Mouse (Mus musculus) left cerebral cortex, postnatal 36 days (tissue): ENCODE measurements around the gene Pnpla1. TPM values are rescaled to one million over a fixed set of nuclear protein-coding genes. Genes with fewer than 3 reads are reported as not detected.
A peak's percentile ranks its signal among the peaks of the same experiment; 100 is the strongest.

Experiments
- DNase-seq, 2 experiments: peaks; one replicate each; pipeline ENCODE4 v3.0.0; 2021 to 2022; ENCODE audit warnings: low spot score in 2 of 2, mixed read lengths in 1 of 2
- intact Hi-C: fragments of 180-260 bp; cut with DNase I; formaldehyde crosslinking; loops from one replicate; pipeline ENCODE4 v1.15.1; 2025
- total RNA-seq, 2 experiments: library from RNA; stranded (reverse); gene quantifications; 2 replicates each; pipeline ENCODE4 v1.2.3; 2021

Gene Pnpla1
- total RNA-seq, 2 experiments from 2014 or later, result 0.66 to 1.4 TPM

GRCm38 (mm10) chr17:28910139-28910538, 51.9 kb downstream of the Pnpla1 start:
- no peak for DNase-seq
- intact Hi-C loops, result no loop called here

DNA sequence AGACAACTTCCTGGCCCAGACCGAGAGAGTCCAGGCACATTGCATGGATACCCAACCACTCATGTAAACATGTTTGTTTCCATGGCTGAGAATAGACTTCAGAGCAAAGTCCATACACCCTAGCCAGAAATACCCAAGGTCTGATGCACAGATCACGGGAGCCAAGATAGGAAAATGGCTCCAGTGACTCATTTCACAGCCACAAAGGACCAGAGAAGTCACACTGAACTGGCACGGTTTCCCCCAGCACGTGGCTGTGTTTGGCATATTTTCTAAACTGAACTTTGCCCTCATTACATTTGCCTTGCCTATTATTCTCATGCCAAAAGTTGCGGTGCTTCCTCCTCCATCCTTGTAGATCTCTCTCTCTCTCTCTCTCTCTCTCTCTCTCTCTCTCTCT, 55.0 kb downstream of the Pnpla1 start:
- no peak for DNase-seq
- intact Hi-C loops, result no loop called here

- DNase-seq, result no peak
- intact Hi-C loops, result no loop called here
These were observed 55.7 kb downstream of the Pnpla1 start for GRCm38 (mm10) chr17:28913940-28914339.

- no peak for DNase-seq
- intact Hi-C loops, result no loop called here
These were observed 56.9 kb downstream of the Pnpla1 start, which contains the start of gene 4930539E08Rik for GRCm38 (mm10) chr17:28915060-28915628. 4930539E08Rik (minus strand) TSS chr17:28915324.

DNA sequence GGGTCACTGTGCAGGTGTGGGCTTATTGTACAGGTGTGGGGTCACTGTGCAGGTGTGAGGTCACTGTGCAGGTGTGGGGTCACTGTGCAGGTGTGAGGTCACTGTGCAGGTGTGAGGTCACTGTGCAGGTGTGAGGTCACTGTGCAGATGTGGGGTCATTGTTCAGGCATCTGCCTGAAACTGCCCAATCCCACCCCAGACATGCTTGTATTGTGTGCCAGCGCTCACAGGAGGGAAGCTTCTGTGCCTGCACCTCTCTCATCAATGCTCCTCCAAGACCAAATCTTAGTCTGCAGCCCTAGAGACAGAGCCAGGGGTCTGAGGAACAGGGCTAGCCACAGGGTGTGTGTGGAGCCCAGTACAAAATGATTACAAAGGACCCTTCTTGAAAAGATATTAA, 58.3 kb downstream of the Pnpla1 start:
- DNase-seq, result no peak
- intact Hi-C loops, result no loop called here

DNA sequence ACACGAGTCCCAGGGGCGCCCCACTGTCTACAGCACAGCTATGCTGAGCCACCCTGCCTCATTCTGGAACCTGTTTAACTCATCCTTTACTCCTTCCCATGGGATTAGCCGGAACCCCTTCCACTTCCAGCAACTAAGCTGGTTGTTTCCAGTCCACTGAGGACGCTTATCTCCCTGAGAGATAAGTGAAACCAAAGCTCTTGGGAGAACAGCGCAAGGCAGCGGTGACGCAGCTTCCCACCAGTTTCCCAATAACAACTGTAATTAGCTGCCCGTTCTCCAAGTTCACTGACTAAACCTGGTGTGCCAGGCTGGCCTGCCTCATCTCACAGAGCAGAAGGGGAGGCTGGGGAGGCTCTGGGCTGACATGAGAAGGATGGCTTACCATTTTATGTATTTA, 62.9 kb downstream of the Pnpla1 start:
- intact Hi-C loops, result no loop called here
- no peak for DNase-seq

GRCm38 (mm10) chr17:28922096-28922495, 63.9 kb downstream of the Pnpla1 start:
- intact Hi-C loops, result no loop called here
- DNase-seq, result no peak

DNA sequence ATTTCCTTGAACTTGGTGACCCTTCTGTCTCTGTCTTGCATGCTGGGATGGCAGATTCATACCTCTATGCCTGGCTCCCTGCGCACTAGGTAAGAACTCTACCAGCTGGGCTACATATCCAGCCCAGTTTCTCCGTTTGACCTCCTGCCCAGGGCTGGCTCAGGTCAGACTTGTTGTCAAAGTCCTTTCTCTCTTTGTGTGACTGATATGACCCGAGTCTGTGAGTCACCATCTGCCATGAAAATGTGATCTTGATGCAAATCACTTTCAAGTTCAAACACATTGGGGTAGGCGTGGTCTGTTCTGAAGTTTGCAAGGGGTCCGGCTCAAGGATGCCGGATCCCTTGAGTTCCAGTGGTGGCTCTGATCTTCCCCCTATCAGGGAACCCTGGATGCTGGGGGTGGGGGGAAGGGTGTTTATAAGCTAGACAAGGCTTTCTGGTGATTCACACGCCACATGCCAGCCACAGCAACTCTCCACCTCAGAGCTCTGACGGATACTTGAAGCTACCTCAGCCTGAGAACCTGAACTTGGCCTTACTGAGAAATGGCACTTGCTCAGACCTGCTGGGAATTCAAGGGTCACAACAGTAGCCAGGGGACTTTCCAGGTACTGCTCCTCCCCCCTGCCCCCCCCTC, 66.9 kb downstream of the Pnpla1 start:
- DNase-seq, result no peak
- intact Hi-C loops, result loop anchor here (5.0 kb wide), 1 partner anchor 163 kb away; no protein-coding TSS in a partner anchor

DNA sequence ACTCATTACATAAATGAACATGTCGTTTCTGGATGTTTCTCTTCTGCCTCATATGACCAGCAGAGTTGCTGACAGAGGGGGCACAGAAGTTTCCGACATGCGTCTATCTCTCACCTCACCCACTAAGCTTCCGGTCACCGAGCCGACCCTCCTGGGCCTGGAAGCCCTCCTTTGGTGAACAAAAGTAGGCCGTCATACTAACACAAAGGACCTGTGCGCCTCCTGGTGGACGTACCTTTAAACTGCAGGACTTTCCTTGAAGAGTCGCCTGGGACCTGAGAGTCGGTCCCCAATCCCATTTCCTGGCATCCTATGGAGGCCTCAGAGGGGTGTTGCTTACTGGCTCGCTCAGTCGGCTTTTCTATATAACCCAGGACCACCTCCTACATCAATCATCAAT, 68.2 kb downstream of the Pnpla1 start:
- intact Hi-C loops, result loop anchor here (1.0 to 5.0 kb wide), 4 partner anchors 22 to 236 kb away; partner anchors contain the start of genes Mapk14 and Slc26a8
- peak; percentile 79 to 83 for DNase-seq

DNA sequence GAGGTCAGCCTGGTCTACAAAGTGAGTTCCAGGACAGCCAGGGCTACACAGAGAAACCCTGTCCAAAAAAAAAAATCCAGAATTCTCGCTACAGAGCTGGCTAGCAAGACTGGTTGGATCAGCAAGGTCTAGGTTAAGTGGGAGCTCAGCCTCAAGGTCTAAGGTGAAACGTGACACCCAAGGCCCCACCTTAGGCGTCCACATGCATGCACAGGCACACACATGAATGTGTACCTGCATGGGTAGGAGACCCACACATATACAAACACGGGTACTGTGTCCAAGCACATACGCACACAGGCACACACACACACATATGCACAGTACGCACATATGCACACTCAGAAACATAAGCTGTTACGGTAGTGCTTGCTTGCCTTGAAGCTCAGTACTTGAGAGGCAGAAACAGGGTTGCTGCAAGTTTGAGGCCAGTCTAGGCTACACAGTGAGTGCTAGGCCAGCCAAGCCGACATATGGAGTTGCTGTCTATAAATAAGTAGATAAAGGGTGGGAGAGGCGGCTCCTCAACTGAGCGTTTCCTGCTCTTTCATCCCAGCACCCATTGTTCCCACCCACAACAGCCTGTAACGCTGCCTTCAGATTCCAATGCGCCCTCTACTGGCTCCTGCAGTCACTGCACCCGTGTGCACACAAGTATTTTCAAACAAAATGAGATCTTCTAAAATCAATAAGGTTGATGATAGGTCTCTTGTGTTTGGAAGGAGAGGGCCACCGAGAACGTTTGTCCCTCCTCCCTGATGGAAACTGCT, 68.8 kb downstream of the Pnpla1 start:
- no peak for DNase-seq
- intact Hi-C loops, result loop anchor here (1.0 to 5.0 kb wide), 4 partner anchors 23 to 236 kb away; partner anchors contain the start of genes Mapk14 and Slc26a8

DNA sequence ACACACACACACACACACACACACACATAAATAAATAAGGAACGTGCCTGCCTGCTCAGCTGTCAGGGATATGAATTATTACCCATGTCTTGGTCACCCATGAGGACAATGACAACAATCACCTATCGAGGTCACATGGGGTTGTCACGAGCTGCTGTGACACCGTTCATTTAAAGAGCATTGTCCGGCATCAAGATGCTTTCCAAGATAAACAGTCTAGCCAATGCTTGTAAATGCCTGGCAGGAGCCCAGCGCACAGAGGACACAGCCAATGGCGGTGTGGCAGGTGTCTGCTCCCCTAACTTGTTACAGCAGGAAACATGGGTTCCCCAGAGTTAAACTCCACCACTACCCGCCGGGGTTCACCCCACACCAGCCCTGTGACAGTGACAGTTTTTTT, 69.8 kb downstream of the Pnpla1 start:
- intact Hi-C loops, result loop anchor here (5.0 kb wide), 1 partner anchor 166 kb away; no protein-coding TSS in a partner anchor
- DNase-seq, result no peak

GRCm38 (mm10) chr17:28929369-28929768, 71.2 kb downstream of the Pnpla1 start:
- no peak for DNase-seq
- intact Hi-C loops, result loop anchor here (5.0 kb wide), 1 partner anchor 167 kb away; no protein-coding TSS in a partner anchor

- DNase-seq, result peak; percentile 29 to 52
- intact Hi-C loops, result no loop called here
These were observed 72.3 kb downstream of the Pnpla1 start for GRCm38 (mm10) chr17:28930392-28931074.

GRCm38 (mm10) chr17:28931436-28932211, 73.4 kb downstream of the Pnpla1 start:
- no peak for DNase-seq
- intact Hi-C loops, result no loop called here

GRCm38 (mm10) chr17:28932274-28932673, 74.1 kb downstream of the Pnpla1 start:
- intact Hi-C loops, result no loop called here
- no peak for DNase-seq

GRCm38 (mm10) chr17:28934120-28934916, 76.1 kb downstream of the Pnpla1 start:
- no peak for DNase-seq
- intact Hi-C loops, result no loop called here

DNA sequence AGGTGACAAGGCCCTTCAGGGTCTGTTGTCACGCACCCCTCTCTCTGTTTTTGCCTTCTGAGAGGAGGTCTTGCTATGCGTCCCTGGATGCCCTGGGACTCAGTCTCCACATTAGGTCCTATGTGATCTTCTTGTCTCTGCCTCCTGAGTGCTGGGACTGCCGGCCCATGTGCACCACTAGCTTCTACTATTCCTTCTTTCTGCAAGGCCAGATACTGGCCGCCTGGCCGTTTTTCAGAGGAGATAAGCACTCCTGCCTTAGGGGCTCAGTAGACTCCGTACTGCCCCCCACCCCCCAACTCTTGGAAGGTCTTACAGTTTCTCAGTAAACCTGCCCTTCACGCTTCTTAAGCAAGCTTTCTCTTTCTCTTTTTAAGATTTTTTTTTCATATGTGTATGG, 77.9 kb downstream of the Pnpla1 start:
- intact Hi-C loops, result no loop called here
- no peak for DNase-seq

- DNase-seq, result no peak
- intact Hi-C loops, result loop anchor here (1.0 kb wide), 1 partner anchor 12 kb away; no protein-coding TSS in a partner anchor
These were observed 78.6 kb downstream of the Pnpla1 start for GRCm38 (mm10) chr17:28936622-28937345.
